Mouse (Mus musculus) megakaryocyte-erythroid progenitor cell, adult 5-6 weeks (primary cell): ENCODE measurements around the gene Arpc1a. TPM values are rescaled to one million over a fixed set of nuclear protein-coding genes. Genes with fewer than 3 reads are reported as not detected.
"Not testable (repeated sequence)": the region's sequence is repeated elsewhere in the genome, so short reads cannot be mapped to it uniquely, and the experiment has no call there.

Experiments used
- ATAC-seq: replicated peaks from 2 replicates; pipeline ENCODE4 v1.8.0; 2016; ENCODE audit warnings: mild to moderate bottlenecking, inconsistent platforms; ENCODE audit not compliant: severe bottlenecking, poor library complexity, low FRiP score, low TSS enrichment
- total RNA-seq, 2 experiments: library from RNA; stranded (forward) in 1 of 2; stranded (reverse) in 1 of 2; fragments of 200-1000, 215-1000 nt in 1 of 2; fragments of >200 nt in 1 of 2; fragmentation: Nextera tagmentation in 1 of 2; gene quantifications; 2 replicates each; pipeline ENCODE4 v1.2.3; 2014 to 2017

Arpc1a gene
- total RNA-seq, 2 experiments from 2014 or later, result 90.0 to 117 TPM

DNA sequence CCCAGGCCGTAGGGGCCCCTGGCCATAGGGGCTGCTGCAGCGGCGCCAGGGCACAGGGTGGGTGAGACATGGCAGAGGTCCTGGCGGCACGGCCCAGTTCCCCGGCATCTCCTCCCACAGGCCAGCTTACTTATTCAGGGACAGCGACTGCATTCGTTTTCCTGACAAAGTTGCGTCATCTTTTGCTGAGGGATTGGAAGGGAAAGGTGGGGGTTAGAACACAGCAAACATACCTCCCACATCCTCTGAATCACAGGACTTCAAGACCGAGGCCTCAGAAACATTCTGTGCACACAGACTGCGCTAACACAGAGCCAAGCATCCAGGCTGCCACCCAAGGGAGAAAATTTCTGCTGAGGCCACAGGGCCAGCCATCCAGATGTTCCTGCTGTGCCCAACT is 46.6 kb downstream of the Arpc1a start:
- no peak for ATAC-seq

DNA sequence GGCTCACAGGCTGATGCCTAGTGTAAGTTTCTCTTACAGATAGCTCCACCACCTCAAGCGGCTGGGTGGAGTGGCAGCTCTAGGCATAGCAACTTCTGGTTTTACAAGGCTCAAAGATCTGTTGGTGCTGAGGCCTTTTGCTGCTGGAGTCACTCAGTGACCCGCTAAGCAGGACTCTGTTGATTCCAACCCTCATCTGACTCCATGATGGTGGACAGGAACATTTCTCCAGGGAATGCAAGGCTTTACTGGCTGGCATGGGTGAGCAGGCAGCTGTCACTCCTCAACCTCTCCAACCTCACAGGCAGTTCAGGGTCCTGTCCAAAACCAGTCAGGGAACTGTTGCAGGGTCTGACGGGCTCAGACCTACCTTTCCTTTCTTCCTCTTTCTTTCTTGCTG is 47.4 kb downstream of the Arpc1a start:
- ATAC-seq, result no peak

DNA sequence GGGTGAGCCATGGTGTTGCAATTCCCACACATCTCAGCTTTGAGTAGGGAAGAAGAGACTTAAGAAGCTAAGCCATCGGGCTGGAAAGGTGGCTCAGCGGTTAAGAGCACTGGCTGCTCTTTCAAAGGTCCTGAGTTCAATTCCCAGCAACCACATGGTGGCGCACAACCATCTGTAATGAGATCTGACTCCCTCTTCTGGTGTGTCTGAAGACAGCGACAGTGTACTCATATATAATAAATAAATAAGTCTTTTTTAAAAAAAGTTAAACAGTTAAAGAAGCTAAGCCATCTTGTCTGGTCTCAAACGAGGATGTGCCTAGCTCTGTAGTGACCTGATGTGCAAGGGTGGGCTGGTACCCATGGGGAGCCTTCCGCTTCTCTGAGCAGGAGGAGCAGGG is 49.6 kb downstream of the Arpc1a start:
- not testable (repeated sequence) for ATAC-seq

DNA sequence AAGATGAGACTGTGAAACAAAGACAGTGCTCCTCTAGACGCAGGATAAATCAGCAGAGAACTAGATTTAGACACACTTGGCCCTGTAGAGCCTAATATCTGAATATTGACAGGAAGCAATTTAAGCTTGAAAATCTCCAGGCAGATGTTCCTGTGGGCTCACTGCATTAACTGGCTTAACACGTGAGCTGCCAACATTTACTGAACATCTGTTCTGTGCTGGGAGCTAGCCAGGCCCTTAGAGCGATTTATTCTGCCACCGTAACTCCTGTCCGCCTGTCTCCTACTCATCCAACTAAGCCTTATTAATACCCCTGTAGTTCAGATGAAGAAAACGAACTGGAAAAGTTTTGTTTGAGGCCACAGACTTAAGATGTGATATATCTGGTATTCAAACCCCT is 55.2 kb downstream of the Arpc1a start:
- peak; percentile 39; the same call in 1 of the 2 replicates for ATAC-seq

DNA sequence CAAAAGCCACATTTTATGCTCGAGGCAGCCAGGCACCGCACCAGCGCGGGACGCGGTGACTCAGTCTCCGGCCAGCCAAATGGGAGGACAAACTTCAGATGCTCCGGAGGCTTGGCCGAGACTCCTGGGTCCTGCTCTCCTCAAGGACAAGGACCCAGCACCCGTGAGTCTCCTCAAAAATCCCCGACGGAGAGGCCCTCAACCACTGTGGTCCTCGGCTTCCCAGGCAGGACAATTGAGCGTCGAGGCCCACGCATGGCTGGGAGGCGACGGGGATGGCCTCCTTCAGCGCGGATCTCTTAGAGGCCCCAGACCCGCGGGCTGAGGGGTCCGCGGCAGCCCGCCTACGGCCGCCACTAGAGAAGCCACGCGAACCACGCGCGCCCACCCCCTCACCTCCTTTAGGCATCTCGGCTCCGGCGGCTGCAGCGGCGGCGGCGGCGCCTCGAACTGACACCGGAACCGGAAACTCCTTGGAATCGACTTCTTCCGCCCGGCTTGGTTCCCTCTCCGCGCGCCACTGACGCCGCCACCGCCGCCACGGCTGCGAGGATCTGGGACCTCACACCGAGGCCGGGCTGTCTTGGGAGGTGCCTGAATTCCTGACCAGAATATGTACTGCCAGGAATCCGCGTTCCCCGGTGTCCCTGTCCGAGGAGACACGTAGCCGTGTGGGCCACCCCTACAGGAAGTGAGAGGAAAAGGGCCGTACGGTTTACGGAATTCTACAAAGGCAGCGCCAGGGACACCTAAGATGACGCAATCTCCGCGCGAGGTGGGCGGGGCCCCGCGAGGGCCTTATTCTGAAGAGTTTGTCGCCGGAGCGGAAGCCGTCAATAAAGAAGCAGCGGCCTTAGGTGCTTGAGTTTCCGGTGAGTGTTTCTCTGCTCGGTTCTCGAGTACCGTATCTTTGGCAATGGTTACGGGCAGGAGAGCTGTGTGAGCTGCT is 56.2 kb downstream of the Arpc1a start, which contains the start of the genes Pdap1 and Bud31:
TSS of gene Pdap1 (minus strand) at position 668 of the 949 bp plus-strand sequence.
TSS of gene Bud31 (plus strand) at position 792 of the 949 bp plus-strand sequence.
- peak; percentile 85 for ATAC-seq

DNA sequence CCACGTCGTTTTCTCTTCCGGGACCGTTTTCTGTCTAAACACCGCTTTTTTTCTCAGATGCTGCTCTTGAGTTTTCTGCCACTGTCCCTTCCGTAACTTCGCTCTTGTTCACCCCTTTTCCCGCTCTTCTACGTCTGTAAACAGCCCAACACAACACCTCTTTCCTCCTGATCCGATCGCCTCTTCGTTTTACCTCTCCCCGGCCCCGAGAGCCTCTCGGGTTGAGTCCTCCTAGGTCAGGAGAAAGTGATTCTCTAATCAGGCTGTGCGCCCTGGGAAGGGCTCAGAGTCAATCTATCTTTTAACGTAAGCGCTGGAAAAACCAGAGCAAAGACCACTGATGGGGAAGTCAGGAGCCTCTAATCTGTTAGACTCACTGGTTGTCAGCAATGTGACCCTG is 57.0 kb downstream of the Arpc1a start:
- ATAC-seq, result peak; percentile 32; the same call in 1 of the 2 replicates

DNA sequence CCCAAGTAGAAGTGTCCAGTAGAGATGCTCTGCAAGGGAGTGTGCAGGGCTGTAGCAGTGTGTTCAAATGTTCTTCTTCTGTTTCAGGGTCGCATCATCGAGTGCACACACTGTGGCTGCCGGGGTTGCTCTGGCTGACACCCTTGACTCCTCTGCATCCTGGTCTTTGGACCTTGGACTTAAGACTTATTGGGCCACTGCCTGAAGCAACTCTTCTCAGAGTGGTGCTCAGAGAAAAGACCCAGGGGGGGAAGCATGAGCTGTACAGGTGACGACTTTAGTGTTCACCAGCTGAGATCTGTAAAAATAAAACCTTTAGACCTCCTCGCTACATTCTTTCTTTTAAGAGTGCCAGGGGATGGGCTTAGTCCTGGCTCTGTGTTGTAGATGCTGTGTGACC is 64.1 kb downstream of the Arpc1a start:
- no peak for ATAC-seq

DNA sequence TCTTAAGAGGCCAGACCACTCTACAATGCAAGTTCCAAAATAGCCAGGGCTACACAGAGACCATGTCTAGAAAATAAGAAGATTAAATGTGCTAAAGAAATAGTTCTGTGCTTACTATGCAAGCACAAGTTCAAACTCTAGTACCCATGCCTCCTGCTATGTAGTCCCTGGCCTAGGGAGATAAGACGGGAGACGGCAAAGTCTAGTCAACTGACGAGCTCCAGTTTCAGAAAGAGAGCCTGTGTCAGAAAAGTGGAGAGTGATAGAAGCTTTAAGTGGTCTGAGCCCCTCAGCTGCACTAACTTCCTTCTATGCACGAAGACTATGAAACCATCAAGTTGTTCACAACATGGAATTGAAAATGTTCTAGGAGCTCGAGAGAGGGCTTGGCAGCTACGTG is 65.7 kb downstream of the Arpc1a start:
- peak; percentile 72 for ATAC-seq

DNA sequence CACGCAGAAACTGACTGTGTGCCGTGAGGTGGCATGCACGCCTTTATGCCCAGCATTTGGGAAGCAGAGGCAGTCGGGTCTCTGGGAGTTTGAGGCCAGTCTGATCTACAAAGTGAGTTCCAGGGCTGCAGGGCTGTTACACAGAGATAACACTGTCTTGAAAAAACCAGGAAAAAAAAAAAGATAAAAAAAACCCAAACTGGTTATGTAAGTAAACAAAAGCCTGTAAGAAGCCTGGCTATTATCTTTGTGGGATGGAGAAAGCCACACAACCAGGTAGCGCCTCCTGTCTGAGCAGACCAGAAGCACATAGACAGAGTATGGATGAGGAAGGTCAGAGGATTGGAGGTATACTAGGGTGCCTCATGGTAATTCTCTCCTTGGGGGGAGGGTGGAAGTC is 69.1 kb downstream of the Arpc1a start:
- peak; percentile 85 for ATAC-seq

Other genes with a start within 250 kb of the Arpc1a start
- 1.9 and 4.1 TPM in 2 replicates for gene Smurf1, start 118.0 kb upstream of the Arpc1a start, total RNA-seq (2014; fragmentation: Nextera tagmentation)
- gene Smurf1, start 118.0 kb upstream of the Arpc1a start, total RNA-seq (2017), result 1.0 and 5.1 TPM in 2 replicates
- not detected in 2 replicates for gene Gm4871, start 51.1 kb upstream of the Arpc1a start, total RNA-seq (2014; fragmentation: Nextera tagmentation)
- not detected in 2 replicates for gene Gm4871, start 51.1 kb upstream of the Arpc1a start, total RNA-seq (2017)
- not detected in 2 replicates for gene 1700018F24Rik, start 40.8 kb upstream of the Arpc1a start, total RNA-seq (2014; fragmentation: Nextera tagmentation)
- not detected in 2 replicates for gene 1700018F24Rik, start 40.8 kb upstream of the Arpc1a start, total RNA-seq (2017)
- gene Kpna7, start 200 bp downstream of the Arpc1a start, total RNA-seq (2014; fragmentation: Nextera tagmentation), result not detected in 2 replicates
- gene Kpna7, start 200 bp downstream of the Arpc1a start, total RNA-seq (2017), result not detected in 2 replicates
- gene Arpc1b, start 30.4 kb downstream of the Arpc1a start, total RNA-seq (2014; fragmentation: Nextera tagmentation), result 54.0 and 68.8 TPM in 2 replicates
- gene Arpc1b, start 30.4 kb downstream of the Arpc1a start, total RNA-seq (2017), result 23.7 and 35.9 TPM in 2 replicates
- gene Pdap1, start 56.4 kb downstream of the Arpc1a start, total RNA-seq (2014; fragmentation: Nextera tagmentation), result 90.0 and 173 TPM in 2 replicates
- 333 and 358 TPM in 2 replicates for gene Pdap1, start 56.4 kb downstream of the Arpc1a start, total RNA-seq (2017)
- gene Bud31, start 56.5 kb downstream of the Arpc1a start, total RNA-seq (2014; fragmentation: Nextera tagmentation), result 141 and 226 TPM in 2 replicates
- 255 and 296 TPM in 2 replicates for gene Bud31, start 56.5 kb downstream of the Arpc1a start, total RNA-seq (2017)
- 10.2 and 15.4 TPM in 2 replicates for gene Ptcd1, start 83.3 kb downstream of the Arpc1a start, total RNA-seq (2014; fragmentation: Nextera tagmentation)
- 17.9 and 18.6 TPM in 2 replicates for gene Ptcd1, start 83.3 kb downstream of the Arpc1a start, total RNA-seq (2017)
- 49.8 and 59.1 TPM in 2 replicates for gene Cpsf4, start 83.4 kb downstream of the Arpc1a start, total RNA-seq (2014; fragmentation: Nextera tagmentation)
- gene Cpsf4, start 83.4 kb downstream of the Arpc1a start, total RNA-seq (2017), result 42.1 and 63.4 TPM in 2 replicates
- gene Atp5j2, start 108.2 kb downstream of the Arpc1a start, total RNA-seq (2014; fragmentation: Nextera tagmentation), result 428 and 470 TPM in 2 replicates
- gene Atp5j2, start 108.2 kb downstream of the Arpc1a start, total RNA-seq (2017), result 74.1 and 117 TPM in 2 replicates
- gene Zkscan14, start 118.0 kb downstream of the Arpc1a start, total RNA-seq (2014; fragmentation: Nextera tagmentation), result 5.8 and 7.8 TPM in 2 replicates
- gene Zkscan14, start 118.0 kb downstream of the Arpc1a start, total RNA-seq (2017), result 19.9 and 26.5 TPM in 2 replicates
- 5.7 and 9.5 TPM in 2 replicates for gene Zkscan5, start 120.7 kb downstream of the Arpc1a start, total RNA-seq (2014; fragmentation: Nextera tagmentation)
- gene Zkscan5, start 120.7 kb downstream of the Arpc1a start, total RNA-seq (2017), result 8.6 and 12.2 TPM in 2 replicates
- gene Zfp655, start 147.9 kb downstream of the Arpc1a start, total RNA-seq (2014; fragmentation: Nextera tagmentation), result 30.8 and 32.8 TPM in 2 replicates
- 37.4 and 43.8 TPM in 2 replicates for gene Zfp655, start 147.9 kb downstream of the Arpc1a start, total RNA-seq (2017)
- gene Zscan25, start 196.7 kb downstream of the Arpc1a start, total RNA-seq (2014; fragmentation: Nextera tagmentation), result 9.8 and 13.3 TPM in 2 replicates
- gene Zscan25, start 196.7 kb downstream of the Arpc1a start, total RNA-seq (2017), result 6.6 and 14.9 TPM in 2 replicates